Mouse (Mus musculus): ENCODE results near the gene Ropn1l. TPM values are rescaled to one million over a fixed set of nuclear protein-coding genes. Genes with fewer than 3 reads are reported as not detected.

Gene Ropn1l
- total and polyA plus RNA-seq, 3 experiments = 1.1 to 2.9 (median 2.0) TPM

- no peak for TF ChIP-seq IRF4 (IDR thresholded peaks at IDR 0.05; ENCODE audit: low read depth, low read length)
- no peak for TF ChIP-seq MEF2A (IDR thresholded peaks at IDR 0.05; ENCODE audit: borderline replicate concordance, low read depth, low read length)
- no peak for TF ChIP-seq PAX5 (IDR thresholded peaks at IDR 0.05; ENCODE audit: low read length)
- Histone ChIP-seq H3K27me3 (replicated peaks) (no peaks in the 10 kb centered on the region), H3K27ac (ENCODE audit: insufficient read depth, low read depth) (no peak overlapping the region), H3K4me2 (ENCODE audit: insufficient read depth, low read depth, poor library complexity, severe bottlenecking) (no peak overlapping the region), H3K9ac (ENCODE audit: insufficient read depth, low read depth) (no peak overlapping the region), H3K9me3 (replicated peaks; ENCODE audit: low read length) (peaks cover 6% of the 10 kb centered on the region), H3K4me3 (replicated peaks in 1 of 3; ENCODE audit: low read depth in 2 of 3, low read length in 2 of 3, poor library complexity in 1 of 3) (no peak overlapping the region), H3K36me3 (replicated peaks in 1 of 2; ENCODE audit: control insufficient read depth in 1 of 2, insufficient read depth in 1 of 2, low read length in 1 of 2) (no peaks in the 10 kb centered on the region), H3K79me2 (replicated peaks; ENCODE audit: control insufficient read depth, extremely low read depth, insufficient read depth, poor library complexity, severe bottlenecking) (no peaks in the 10 kb centered on the region), H3K4me1 (ENCODE audit: control insufficient read depth in 1 of 2, insufficient read depth in 2 of 2) (peaks cover 9 to 52% of the 10 kb centered on the region in 2 experiments)
- dilution Hi-C loops (cut with MboI; ENCODE audit: extremely low pct_ligation_motif_present, extremely low pct_unique_long_range_greater_than_20kb, low sequenced_read_pairs) (no loop called here), in situ Hi-C loops (cut with MboI; ENCODE audit: low pct_ligation_motif_present, low pct_unique_long_range_greater_than_20kb, low sequenced_read_pairs) (no loop called here)
- no peak for DNase-seq (ENCODE audit: extremely low read depth)
These were observed 36.1 kb downstream of the Ropn1l start for GRCm38 (mm10) chr15:31417409-31417795.

GRCm38 (mm10) chr15:31415181-31415580 is 38.4 kb downstream of the Ropn1l start:
- Histone ChIP-seq H3K9me3 (replicated peaks; ENCODE audit: low read length) (peaks cover 6% of the 10 kb centered on the region), H3K79me2 (replicated peaks; ENCODE audit: control insufficient read depth, extremely low read depth, insufficient read depth, poor library complexity, severe bottlenecking) (no peaks in the 10 kb centered on the region), H3K36me3 (replicated peaks in 1 of 2; ENCODE audit: control insufficient read depth in 1 of 2, insufficient read depth in 1 of 2, low read length in 1 of 2) (no peaks in the 10 kb centered on the region), H3K27ac (ENCODE audit: insufficient read depth, low read depth) (no peak overlapping the region), H3K9ac (ENCODE audit: insufficient read depth, low read depth) (no peak overlapping the region), H3K4me1 (ENCODE audit: control insufficient read depth in 1 of 2, insufficient read depth in 2 of 2) (peaks cover 20 to 62% of the 10 kb centered on the region in 2 experiments), H3K4me2 (ENCODE audit: insufficient read depth, low read depth, poor library complexity, severe bottlenecking) (no peak overlapping the region), H3K27me3 (replicated peaks) (no peaks in the 10 kb centered on the region), H3K4me3 (replicated peaks in 1 of 3; ENCODE audit: low read depth in 2 of 3, low read length in 2 of 3, poor library complexity in 1 of 3) (no peak overlapping the region)
- DNase-seq (ENCODE audit: extremely low read depth) = no peak
- TF ChIP-seq MAZ (IDR thresholded peaks at IDR 0.05; ENCODE audit: low read depth, low read length) = no peak
- TF ChIP-seq MXI1 (IDR thresholded peaks at IDR 0.05; ENCODE audit: low read depth, low read length) = no peak
- TF ChIP-seq USF2 (conservative IDR thresholded peaks at IDR 0.05; ENCODE audit: low read depth, low read length) = no peak
- TF ChIP-seq POLR2AphosphoS2 (IDR thresholded peaks at IDR 0.05; ENCODE audit: low read depth, low read length) = no peak
- TF ChIP-seq SMC3 (IDR thresholded peaks at IDR 0.05; ENCODE audit: low read depth, low read length) = no peak
- no peak for TF ChIP-seq NRF1 (IDR thresholded peaks at IDR 0.05; ENCODE audit: low read depth, low read length)
- no peak for TF ChIP-seq ZC3H11A (IDR thresholded peaks at IDR 0.05; ENCODE audit: low read depth, low read length)
- TF ChIP-seq TBP (conservative IDR thresholded peaks at IDR 0.05; ENCODE audit: low read depth, low read length) = no peak
- TF ChIP-seq SIN3A (IDR thresholded peaks at IDR 0.05; ENCODE audit: low read length) = no peak
- TF ChIP-seq TCF12 (IDR thresholded peaks at IDR 0.05; ENCODE audit: low read depth, low read length) = no peak
- no peak for TF ChIP-seq MEF2A (IDR thresholded peaks at IDR 0.05; ENCODE audit: borderline replicate concordance, low read depth, low read length)
- TF ChIP-seq ZNF384 (IDR thresholded peaks at IDR 0.05; ENCODE audit: low read depth, low read length) = no peak
- in situ Hi-C loops (cut with MboI; ENCODE audit: low pct_ligation_motif_present, low pct_unique_long_range_greater_than_20kb, low sequenced_read_pairs) (no loop called here), dilution Hi-C loops (cut with MboI; ENCODE audit: extremely low pct_ligation_motif_present, extremely low pct_unique_long_range_greater_than_20kb, low sequenced_read_pairs) (no loop called here)
